Mouse (Mus musculus): ENCODE results near the gene Klf12.

Klf12 gene

DNA sequence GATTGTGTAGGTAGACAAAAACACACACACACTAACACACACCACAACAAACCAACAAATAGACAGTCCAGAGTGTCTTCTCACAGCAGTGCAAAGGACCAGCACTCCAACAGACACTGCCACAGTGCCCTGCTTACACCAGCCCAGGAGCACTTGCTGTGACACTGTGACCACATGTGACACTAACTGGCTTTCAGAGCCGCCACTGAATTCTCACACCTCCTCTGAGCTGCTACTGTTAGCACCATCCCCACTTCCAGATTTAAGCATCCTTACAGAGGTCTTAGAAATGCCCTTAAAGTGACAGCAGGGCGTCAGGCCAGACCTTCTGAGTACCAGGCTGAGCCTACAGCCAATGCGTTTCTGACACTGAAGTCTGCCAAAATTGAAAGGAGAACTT, 48.7 kb downstream of the Klf12 start:
- DNase-seq (ENCODE audit: low spot score in 2 of 2) = no peak

GRCm38 (mm10) chr14:100231384-100231783, 53.1 kb downstream of the Klf12 start:
- no peak for DNase-seq (ENCODE audit: low spot score in 2 of 2)

DNA sequence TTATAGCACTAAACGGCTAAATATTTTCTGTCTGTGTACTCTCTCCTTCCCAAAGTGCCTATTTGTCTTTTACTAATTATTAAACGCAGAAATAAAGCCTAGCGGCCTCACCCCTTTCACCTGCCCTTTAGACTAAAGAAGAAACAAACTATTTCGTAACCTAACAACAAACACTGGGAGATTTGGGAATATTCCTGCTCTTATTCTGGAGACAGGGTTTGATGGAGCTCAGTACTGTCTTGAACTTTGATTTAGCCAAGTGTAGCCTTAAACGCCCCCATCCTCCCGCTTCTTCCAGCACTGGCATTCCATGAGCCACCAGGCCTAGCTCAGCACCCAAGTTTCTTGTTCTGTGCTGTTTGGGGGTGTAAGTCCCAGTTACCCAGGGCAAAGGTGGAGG, 56.4 kb downstream of the Klf12 start:
- DNase-seq (ENCODE audit: low spot score in 2 of 2) = no peak

DNA sequence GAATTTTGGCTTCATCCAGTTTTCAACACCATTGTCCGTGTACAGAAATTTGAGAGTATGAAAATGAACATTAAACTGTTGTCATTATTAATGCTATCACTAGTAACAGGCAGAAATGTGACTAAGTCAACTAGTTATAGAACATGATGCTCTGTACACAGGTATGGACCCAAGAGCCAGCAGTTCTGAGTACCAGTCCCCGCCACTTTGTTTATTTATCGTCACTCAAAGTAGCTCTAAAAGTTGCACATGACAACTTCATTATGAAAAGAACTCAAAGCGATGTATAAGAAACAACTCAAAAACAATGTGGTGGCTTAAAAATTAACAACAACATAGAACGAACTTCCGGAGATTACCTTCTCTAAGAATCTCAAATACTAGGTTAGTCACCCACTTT, 56.8 kb downstream of the Klf12 start:
- no peak for DNase-seq (ENCODE audit: low spot score in 2 of 2)

GRCm38 (mm10) chr14:100224151-100224550, 60.3 kb downstream of the Klf12 start:
- no peak for DNase-seq (ENCODE audit: low spot score in 2 of 2)

DNA sequence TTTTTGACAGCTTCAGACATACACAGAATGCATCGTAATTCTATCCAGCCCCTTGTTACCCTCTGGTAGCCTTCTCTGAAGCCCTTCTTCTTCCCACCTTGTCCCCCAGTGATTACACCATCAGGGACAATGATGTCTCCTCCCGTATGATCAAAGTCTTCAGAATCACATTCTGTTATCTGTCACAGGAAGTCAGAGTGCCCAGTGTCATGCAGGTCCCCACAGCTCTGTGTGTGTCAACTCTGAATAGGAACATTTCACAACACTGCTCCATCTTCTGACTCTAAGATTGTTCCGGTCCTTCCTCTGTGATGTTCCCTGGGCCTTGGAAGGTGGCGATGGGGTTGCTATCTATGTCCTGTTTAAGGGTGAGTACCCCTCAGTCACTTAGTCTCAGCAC, 62.2 kb downstream of the Klf12 start:
- DNase-seq (ENCODE audit: low spot score in 2 of 2) = no peak

DNA sequence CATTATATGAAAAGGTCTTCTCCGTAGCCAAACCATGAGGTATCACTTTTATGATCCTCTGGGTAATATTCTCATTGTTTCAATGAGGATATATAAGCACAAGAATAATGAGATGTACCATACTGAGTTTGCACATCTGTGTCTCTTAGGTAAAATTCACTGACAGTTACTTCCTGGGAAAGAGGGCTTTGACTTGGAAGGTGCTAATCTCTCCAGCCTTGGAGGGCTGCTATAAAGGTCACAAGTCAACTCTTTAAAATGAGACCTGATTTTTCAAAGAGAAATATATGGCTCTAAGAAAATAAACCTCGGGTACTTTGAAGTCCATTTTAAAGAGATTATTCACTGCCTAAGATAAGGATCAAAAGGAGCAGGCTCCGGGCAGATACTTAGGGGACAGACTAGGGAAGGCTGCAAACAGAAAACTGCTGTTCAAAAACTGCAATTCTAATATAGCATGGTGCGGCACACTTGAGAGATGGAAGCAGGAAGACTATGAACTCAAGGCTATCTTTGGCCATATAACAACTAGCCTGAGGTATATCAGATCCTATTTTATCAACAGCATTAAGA, 69.2 kb downstream of the Klf12 start:
- no peak for DNase-seq (ENCODE audit: low spot score in 2 of 2)

DNA sequence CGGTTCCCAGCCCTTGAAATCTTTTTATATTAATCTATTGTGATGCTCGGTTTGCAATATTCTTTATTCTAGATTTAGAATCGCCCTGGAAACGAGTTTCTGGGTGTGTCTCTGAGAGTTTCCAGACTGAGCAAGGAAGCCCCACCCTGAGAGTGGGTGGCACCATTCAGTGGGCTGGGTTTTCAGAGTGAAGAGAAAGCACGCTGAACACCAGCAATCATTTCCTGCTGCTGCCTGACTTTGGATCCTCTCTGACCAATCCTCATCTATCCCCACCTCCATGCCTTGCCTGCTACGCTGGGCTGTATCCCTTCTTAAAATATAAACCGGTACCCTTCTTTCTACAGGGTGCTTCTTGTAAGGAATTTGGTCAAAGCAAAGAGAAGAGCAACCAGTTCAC, 71.4 kb downstream of the Klf12 start:
- DNase-seq (ENCODE audit: low spot score in 2 of 2) = no peak

- no peak for DNase-seq (ENCODE audit: low spot score in 2 of 2)
Measured at GRCm38 (mm10) chr14:100211826-100212117, 72.7 kb downstream of the Klf12 start.

DNA sequence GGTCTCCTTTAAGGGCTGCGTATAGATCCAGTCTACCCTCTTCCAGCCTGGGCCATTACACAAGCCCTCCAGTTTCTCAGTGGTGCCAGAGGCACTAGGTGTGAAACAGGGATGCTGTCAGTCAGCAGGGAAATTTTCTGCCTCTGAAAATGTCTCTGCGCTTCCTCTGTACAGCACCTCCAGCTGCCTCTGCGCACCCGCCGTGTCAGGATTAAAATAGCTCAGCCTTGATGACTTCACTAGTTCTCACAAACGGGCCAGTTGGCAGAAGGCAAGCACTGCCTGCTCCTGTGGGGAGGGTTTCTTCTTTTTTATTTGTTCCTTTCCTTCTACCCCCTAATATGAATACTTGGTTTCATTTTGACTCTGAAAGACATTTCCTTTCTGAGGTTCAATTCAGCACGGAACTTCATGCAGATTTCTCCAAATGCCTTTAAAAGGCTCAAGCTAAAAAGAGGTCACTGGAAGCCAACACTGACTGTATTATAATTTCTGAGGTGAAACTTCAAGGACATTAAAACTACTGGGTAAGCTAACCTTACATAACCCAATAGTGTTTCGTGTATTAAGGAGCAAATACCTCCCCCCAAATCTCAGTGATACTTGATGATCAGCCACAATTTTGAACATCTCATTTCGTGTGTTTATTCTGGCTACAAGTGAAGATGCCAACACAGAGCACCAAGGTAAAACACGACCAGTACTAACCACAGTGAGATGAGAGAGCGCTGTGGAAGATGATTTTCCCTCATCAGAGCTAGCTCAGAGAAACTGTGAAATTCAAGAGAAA, 73.2 kb downstream of the Klf12 start:
- DNase-seq (ENCODE audit: low spot score in 2 of 2) = peak in 1 of 2 experiments; percentile 5

DNA sequence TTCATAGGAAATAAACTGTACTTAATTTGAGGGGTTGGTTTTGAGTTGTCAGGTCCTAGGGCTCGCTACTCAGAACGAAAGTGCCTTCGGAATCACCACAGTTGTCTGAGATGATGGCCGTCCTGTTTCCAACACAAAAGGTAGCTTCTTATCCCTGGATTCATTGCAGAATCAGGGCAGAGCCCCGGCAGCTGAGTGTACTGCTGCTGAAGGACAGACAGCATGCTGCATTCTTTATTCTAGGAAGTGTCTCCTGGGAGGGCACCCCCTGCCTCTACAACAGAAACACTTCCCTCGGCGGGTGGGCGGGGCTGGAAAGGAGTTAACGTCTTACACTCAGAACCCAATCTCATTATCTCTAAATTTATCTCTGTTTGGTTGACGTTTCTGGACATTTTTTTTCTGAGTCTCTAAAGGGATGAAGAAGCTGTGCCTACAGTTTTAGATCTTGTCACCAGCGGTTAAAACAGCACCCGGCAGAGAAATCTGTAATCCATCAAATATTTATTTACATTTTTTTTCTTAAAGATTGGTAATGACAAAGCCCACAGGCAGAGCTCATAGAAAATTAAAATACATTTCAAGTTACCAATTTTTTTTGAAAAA, 74.6 kb downstream of the Klf12 start:
- DNase-seq (ENCODE audit: low spot score in 2 of 2) = no peak

DNA sequence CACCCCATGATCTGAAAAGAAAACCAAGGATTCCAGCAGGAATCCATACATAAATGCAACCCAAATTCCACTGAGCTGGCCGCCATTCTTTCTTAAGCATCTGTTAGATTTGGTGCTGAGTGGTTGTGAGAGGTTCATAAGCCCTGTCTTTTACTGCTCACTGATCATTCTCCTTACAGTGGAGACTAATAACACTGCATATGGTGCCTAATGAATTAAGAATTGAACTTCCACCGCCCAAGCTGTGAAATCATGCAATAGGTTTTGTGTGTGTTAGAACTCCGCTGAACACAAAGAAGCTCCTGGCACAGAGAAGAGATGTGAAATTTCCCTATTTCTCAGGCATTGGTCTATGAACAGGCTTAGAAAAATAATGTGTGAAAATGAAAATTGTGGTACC, 77.4 kb downstream of the Klf12 start:
- DNase-seq (ENCODE audit: low spot score in 2 of 2) = no peak

- DNase-seq (ENCODE audit: low spot score in 2 of 2) = no peak
Measured at GRCm38 (mm10) chr14:100206207-100206606, 78.3 kb downstream of the Klf12 start.

DNA sequence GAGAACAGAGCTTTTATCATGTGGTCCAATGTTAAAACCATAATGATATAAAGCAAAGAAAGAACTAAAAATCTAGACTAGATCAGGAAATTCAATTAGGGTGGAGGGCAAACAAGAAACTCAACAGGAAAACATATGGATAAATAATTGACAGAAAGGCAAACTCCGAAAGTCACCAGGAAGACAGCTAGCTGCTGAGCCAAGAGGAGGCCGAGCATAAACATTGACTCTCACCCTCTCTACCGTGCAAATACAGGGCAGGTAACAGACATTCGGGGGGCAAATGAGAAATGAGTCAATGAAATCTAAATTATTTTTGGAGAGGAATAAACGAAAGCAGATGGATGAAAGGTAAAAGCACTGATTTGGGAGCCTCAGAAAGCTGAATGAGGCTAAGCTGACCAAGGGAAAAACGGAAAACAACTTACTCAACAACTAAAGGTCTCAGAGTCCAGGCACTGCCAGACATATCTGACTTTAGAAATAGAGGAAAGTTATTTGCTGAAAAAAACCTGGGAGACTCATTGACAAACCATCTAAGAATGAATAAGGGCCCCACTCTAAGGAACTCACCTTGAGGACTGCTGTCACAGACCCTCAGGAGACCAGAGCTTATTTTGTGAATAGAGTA, 84.3 kb downstream of the Klf12 start:
- DNase-seq (ENCODE audit: low spot score in 2 of 2) = no peak

GRCm38 (mm10) chr14:100198636-100199035, 85.8 kb downstream of the Klf12 start:
- DNase-seq (ENCODE audit: low spot score in 2 of 2) = no peak

- DNase-seq (ENCODE audit: low spot score in 2 of 2) = no peak
Measured at GRCm38 (mm10) chr14:100197199-100197598, 87.3 kb downstream of the Klf12 start.

GRCm38 (mm10) chr14:100189490-100190197, 94.8 kb downstream of the Klf12 start:
- no peak for DNase-seq (ENCODE audit: low spot score in 2 of 2)

GRCm38 (mm10) chr14:100187372-100187771, 97.1 kb downstream of the Klf12 start:
- DNase-seq (ENCODE audit: low spot score in 2 of 2) = no peak

DNA sequence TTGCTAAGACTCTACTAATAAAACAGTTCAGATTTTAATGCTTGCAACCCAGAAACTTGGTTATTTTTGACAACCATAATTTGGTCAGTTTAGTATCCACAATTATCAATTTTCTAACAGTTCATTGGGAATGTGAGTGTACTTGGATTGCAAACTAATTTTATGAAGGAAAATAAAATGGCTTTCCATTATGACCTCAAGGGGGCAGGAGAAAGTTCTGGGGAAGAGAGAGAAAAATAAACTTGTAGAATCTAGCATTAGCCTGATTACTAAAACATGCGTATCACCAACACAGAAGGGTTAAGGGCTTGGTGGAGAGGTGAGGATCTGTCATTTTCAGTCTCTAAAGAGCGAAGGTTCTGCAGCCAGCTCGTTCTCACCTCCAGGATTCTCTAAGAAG, 106.7 kb downstream of the Klf12 start:
- DNase-seq (ENCODE audit: low spot score in 2 of 2) = no peak

GRCm38 (mm10) chr14:100165075-100165474, 119.4 kb downstream of the Klf12 start:
- no peak for DNase-seq (ENCODE audit: low spot score in 2 of 2)

DNA sequence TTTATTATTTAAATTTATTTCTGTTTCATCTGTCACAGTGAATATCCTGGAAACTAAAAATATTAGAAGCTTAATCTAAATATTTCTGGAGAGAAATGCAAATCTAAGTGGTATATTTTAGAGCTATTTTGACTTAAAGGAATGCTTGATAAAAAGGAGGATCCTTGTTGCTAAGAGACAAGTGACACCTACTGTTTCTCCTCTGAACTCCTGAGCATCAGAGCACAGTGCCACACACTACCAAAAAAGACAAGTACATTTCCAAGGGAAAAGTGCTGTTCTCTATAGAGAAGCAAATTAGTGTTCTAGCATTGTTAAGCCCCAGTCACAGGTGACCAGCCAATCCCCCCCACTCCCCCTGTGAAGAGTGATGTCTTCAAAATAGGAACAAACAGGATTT, 127.8 kb downstream of the Klf12 start:
- DNase-seq (ENCODE audit: low spot score in 2 of 2) = no peak

- no peak for DNase-seq (ENCODE audit: low spot score in 2 of 2)
Measured at GRCm38 (mm10) chr14:100147666-100148065, 136.8 kb downstream of the Klf12 start.

All from spleen, postnatal 14 days (tissue).